Mouse (Mus musculus): ENCODE data around the gene Rrp7a.
A peak's percentile ranks its signal among the peaks of the same experiment; 100 is the strongest.

The Rrp7a gene

GRCm38 (mm10) chr15:83122566-83123145 lies at the start of gene Rrp7a:
Gene Rrp7a, minus strand, starts transcription at chr15:83122801.
- DNase-seq (ENCODE audit: low read depth, low spot score), result peak; percentile 93

DNA sequence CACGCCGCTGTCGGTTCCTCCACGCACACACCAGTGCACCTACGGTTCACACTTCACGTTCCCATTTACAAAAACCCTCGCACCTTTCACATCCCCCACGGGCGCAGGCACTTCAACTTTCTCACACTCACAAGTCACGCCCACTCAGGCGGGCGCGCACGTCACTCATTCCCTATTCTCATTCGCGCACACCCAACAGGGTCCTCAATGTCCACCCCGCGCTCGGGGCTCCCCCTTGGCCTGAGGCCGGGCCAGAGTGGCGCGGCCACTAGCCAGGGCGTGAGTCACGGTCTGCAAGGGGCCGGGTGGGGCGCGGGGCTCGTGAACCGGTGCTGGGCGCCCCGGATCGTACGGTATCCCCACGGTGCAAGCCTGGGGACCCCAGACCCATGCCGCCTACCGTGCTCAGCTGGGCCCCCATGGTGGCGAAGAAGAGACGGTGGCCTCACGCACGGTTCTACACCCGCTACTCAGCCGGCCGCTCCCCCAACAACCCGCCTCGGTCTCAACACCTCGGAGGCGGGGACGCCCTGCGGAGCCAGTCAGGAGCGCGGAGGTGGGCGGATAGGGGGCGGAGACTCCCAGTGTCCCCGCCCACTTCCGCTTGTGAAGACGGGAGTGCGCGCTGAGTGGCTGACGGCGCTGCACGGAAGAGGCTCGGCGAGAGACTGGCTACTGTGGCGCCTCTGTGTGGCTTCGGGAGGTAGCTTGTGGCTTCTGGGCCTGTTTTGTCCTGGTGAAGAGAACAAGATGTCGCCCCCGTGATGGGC lies 49.3 kb upstream of the Rrp7a start:
- DNase-seq (ENCODE audit: low read depth, low spot score), result peak; percentile 97

DNA sequence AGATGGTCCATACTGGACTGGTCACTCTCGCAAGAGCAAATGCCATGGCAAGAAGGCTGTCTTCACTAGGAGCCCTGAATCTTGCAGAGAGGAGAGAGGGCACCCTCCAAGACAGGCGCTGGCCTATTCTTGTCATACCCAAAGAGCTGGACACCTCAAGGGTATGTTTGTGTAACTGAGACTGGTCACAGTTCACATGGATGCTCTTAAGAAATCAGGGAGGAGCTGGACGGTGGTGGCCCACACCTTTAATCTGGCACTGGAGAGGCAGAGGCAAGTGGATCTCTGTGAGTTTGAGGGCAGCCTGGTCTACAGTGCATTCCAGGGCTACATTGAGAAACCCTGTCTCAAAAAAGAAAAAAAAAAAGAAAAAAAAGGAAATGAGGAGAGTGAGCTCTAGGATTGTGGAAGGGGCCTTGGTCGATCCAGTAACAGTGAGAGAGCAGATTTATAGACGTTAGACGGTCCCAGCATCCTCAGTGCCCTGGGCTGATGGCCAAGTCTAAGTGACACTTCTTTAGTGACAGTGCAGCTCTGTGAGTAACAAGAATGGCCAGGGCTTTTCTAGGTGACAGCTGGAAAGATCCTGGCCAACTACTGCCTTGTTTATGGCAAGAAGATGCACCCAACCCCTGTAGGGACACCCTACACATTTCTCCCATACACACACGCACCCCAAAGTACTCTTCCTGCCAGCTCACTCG lies 48.5 kb upstream of the Rrp7a start:
- no peak for DNase-seq (ENCODE audit: low read depth, low spot score)

GRCm38 (mm10) chr15:83169772-83170722 lies 47.4 kb upstream of the Rrp7a start:
- DNase-seq (ENCODE audit: low read depth, low spot score), result no peak

DNA sequence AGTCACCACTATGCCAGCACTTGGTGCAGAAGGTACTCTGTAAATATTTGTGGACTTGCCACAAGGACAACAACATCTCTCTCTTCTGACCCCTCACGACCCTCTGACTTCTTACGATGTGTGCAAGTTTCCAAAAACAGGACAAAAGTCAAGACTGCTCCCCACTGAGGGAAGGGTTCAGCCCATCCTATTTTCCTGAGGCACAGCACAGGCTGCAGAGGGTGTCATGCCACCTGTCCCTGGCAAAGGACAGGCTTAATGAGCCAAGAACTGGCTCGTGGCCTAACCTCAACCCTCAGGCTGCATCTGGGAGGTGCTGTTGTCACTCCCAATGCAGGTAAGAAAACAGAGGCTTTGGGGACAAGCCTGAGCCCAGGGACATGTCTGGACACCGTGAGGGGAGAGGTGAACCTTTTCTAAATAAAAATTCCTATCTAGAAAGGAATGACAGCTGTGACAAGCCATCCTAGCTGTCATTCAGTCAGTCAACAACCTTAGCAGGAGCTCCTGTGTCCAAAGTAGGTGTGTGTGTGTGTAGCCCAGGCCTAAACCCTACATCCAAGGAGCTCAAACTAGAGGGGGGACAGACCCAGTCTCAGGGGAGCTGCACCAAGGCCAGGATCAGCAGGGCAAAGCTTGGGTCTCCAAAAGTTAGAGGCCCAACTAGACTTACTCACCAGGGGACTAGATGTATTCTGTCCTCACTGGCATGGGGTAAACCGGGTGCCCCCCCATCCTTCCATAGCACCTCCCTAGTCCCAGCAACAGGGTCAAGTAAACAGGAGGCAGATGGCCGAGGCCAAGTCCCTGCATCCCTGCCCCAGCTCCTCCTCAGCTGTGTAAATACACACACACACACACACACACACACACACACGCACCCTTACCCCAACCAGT lies 46.5 kb upstream of the Rrp7a start:
- no peak for DNase-seq (ENCODE audit: low read depth, low spot score)

DNA sequence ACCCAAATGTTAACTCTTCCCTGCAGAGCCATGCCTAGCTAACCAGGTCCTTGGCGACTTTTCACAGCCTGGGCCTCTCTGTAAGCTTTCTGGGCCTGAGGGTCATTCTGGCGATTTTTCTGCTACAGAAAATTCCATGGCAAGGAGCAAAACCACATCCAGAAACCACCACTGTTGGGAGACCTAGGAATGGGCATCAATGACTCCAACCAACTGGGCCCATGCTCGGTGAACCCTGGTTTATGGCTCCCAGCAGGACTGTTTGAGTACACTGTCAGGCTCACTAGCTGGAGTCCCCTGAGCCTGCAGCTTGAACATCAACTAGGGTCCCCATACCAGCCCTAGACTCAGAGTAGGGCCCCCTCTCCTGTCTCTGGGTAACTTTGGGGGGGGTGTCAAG lies 45.7 kb upstream of the Rrp7a start:
- no peak for DNase-seq (ENCODE audit: low read depth, low spot score)

DNA sequence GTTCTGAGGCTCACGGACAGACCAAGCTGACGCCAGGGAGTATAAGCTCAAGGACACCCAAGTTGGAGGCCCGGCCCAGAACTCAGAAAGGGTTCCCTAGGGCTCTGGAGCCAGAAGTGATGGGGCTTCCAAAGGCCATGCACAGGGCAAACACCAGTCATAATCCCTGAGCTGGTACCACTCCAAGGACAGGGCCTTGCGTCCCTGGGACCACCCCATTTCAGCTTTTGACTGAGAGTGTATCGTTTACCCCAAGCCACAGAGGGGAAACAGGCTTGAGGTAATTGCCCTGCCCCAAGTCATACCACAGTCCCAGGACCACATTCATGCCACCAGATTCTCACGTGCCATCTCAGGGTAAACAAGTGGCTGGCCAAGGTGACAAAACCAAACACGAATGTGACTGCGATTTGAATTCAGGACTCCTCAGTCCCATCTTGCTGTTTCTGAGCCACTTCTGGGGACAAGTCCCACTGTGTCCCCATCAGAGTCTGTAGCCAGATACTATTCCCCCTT lies 45.0 kb upstream of the Rrp7a start:
- DNase-seq (ENCODE audit: low read depth, low spot score), result no peak

DNA sequence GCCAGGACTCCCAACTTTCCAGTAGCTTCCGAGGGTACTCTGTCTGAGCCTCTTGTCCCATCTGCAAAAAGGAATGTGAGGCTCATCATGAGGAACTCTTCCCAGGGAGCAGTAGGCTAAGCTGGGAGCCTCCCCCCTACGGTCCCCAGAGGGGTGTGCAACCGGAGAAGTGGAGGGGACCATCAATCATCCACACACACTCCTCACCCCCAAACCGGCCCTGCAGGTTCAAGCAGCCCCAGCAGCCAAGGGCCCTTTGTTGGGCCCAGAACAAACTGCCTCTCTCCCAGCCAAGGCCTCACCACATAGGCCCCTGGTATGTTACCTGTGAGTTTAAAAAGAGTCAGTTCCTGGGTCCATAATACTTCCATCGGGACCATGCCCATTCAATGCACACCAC lies 44.5 kb upstream of the Rrp7a start:
- no peak for DNase-seq (ENCODE audit: low read depth, low spot score)

DNA sequence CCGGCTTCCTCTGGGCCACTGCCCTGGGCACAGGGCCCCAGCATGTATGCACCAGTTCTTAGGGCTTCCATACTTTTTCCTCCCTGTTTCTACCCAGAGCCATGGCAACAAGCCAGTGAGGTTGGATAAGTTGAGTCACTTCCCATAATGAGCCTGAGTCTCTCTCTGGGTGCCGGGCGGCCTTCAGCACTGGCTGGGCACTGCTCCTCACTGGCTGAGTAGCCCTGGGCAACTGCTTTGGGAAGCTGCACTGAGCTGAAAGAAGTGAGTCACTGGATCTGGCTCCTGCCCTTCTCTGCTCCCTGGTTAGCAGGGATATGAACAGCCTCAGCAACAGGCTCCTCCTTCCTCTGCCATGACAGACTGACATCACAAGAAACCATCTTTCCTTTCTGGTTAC lies 44.0 kb upstream of the Rrp7a start:
- DNase-seq (ENCODE audit: low read depth, low spot score), result no peak

DNA sequence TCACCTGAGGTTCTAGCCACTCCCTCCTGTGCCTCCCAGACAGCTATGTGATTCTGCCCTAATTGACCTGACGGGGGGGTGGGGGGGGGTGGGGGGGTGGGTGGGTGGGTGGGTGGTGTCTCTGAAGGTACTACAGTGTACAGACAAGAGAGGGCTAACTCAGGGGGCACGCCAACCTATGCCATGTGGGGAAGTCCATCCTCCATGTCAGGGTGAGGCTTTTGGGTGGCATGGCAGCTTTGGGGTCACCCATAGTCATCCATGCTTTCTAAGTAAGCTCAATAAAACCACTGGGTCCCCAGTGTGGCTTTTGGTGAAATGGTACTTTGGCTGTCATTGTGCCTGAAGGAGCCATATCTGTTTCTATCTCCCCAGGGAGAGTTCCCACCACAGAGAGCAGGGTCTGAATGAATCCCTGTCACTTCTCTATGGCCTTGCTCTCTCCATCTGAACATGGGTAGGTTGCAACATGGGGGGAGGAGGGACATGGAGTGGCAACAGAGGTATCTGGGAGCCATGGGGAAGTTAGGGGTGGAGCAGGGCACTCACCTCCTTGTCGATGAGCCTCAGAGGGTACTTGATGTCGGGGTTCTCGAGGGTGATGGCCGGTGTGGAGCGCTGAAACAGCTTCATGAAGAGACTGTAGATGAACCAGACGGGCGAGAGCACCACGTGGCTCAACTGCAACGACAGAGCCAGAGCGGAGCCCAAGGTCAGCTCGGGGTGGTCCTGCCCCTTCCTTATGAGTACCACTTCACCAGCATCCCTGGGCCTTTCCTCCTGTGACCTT lies 43.1 kb upstream of the Rrp7a start:
- no peak for DNase-seq (ENCODE audit: low read depth, low spot score)

GRCm38 (mm10) chr15:83164971-83165471 lies 42.4 kb upstream of the Rrp7a start:
- DNase-seq (ENCODE audit: low read depth, low spot score), result peak; percentile 48

GRCm38 (mm10) chr15:83162818-83163485 lies 40.4 kb upstream of the Rrp7a start:
- no peak for DNase-seq (ENCODE audit: low read depth, low spot score)

- DNase-seq (ENCODE audit: low read depth, low spot score), result no peak
Observed at GRCm38 (mm10) chr15:83162001-83162400, 39.4 kb upstream of the Rrp7a start.

DNA sequence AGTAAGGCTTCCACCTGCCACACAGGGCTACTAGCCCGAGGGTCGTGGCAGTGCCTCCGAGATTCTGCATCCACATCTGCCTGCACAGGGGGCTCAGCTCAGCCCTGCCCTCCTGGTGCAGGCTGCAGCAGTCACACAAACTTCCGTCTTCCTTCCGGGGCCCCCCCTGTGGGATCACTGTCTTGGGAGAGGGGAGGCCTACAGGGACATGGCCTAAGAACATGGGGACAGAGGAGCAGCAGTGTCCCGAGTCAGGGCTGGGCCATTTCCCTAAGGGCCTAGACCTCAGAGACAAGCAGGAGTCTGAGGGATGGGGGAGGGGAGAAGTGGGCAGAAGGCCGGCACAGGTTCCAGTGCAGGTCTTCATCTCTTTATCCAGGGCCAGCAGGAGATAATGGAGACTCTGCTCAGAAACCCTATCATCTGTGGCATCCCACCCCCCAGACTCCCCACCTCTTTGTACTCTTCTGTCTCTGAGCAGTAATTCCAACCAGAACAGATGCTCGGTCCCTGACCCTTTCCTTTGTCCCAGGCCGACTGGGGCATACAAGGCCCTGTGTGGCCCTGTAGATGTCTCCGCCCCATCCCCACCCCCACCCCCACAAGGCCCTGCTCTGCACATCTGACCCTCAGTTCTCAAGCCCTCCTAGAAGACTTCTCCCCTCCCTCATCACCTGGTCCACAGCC lies 38.6 kb upstream of the Rrp7a start:
- DNase-seq (ENCODE audit: low read depth, low spot score), result no peak

DNA sequence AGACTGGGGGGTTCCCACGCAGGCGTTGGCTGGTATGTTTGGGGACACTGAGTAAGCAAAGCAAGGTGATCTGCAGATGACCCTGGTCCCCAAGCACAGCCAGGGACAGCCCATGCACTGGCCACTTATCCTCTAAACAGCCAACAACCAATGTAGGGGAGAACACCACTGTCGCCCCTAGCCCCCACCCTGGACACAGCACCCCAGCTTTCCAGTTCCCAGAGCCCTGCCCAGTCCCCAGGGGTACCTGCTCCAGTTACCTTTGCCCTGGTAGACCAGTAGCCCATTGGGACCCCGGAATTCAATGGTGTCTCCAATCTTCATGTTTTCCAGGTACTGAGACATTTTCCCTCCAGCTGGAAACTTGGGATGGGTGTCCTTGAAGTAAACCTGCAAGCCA lies 38.0 kb upstream of the Rrp7a start:
- no peak for DNase-seq (ENCODE audit: low read depth, low spot score)

DNA sequence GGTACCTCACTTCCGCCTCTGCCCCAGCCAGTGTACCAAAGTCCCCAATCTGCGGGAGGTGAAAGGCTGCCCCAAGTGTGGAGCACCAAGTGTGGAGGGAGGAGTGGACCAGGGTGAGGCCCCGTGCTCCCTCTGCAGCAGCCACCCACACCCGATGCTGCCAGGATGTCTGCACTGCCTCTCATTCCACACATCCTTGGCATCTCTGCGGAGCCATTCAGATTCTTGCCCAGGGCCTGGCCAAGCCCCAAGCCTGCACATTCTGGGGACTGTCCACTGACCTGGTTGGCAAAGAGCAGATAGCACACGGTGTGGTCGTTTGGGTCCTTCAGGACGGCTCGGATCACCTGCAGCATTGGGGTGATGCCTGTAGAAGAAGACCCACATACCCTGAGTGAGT lies 37.2 kb upstream of the Rrp7a start:
- no peak for DNase-seq (ENCODE audit: low read depth, low spot score)

GRCm38 (mm10) chr15:83158587-83159160 lies 36.1 kb upstream of the Rrp7a start:
- no peak for DNase-seq (ENCODE audit: low read depth, low spot score)

DNA sequence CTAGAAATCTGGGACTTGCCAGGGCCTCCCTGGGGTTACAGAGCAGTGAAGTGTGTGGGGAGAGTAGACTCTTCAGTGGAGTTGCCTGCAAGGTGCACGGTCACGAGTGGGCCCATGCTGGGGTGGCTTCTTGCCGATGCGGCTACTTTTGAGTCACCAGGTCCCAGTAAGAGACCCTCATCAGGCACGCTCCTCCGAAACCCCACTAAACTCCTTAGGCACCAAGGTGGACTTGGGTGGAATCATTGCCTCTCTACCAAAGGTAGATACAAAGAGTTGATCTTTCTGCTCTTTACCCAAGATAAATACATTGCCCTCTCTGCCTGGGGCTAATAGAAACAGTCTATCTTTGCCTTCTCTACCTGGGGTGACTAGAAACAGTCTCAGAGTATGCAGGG lies 35.1 kb upstream of the Rrp7a start:
- DNase-seq (ENCODE audit: low read depth, low spot score), result no peak
